In genomic region chr5:33791912-33792643, GRCm38 (mm10) we compare ENCODE assay signal across 12 mouse cellular contexts.
"Had no signal": no experiment of that assay in that cellular context is flagged by ENCODE, and none has a peak within 500 bp of the region (broad histone marks: within the 10 kb centered on the region; RNA-seq: fewer than 3 reads in every experiment).

No protein-coding gene starts in this region.

- ATAC-seq: liver, embryonic 12.5 days; midbrain, embryonic 13.5 days; midbrain, embryonic 15.5 days had no signal

- H3K36me3 ChIP-seq: liver, embryonic 12.5 days; midbrain, embryonic 13.5 days; midbrain, embryonic 15.5 days; neural tube, embryonic 12.5 days; stomach, embryonic 15.5 days had no signal

- H3K27me3 ChIP-seq: midbrain, embryonic 13.5 days; midbrain, embryonic 15.5 days; neural tube, embryonic 12.5 days; stomach, embryonic 15.5 days had no signal

- DNase-seq: right cerebral cortex, postnatal 14 days; thymus, adult 2 months; thymus, postnatal 25 days; thymus, postnatal 4 days had no signal

- H3K27ac ChIP-seq: liver, embryonic 12.5 days; liver, embryonic 14.5 days; midbrain, embryonic 13.5 days; midbrain, embryonic 15.5 days; neural tube, embryonic 12.5 days; stomach, embryonic 15.5 days; stomach, postnatal 0 days had no signal

- H3K4me2 ChIP-seq: liver, embryonic 12.5 days; midbrain, embryonic 11.5 days; midbrain, embryonic 13.5 days; midbrain, embryonic 15.5 days; neural tube, embryonic 12.5 days; stomach, embryonic 15.5 days had no signal

- H3K9ac ChIP-seq: liver, embryonic 12.5 days; liver, embryonic 14.5 days; midbrain, embryonic 13.5 days; midbrain, embryonic 15.5 days; neural tube, embryonic 12.5 days; stomach, embryonic 15.5 days had no signal

- H3K4me1 ChIP-seq: liver, embryonic 12.5 days; midbrain, embryonic 13.5 days; midbrain, embryonic 15.5 days; neural tube, embryonic 12.5 days; stomach, embryonic 15.5 days had no signal

- H3K9me3 ChIP-seq: liver, embryonic 12.5 days; midbrain, embryonic 13.5 days; midbrain, embryonic 15.5 days; neural tube, embryonic 12.5 days; stomach, embryonic 15.5 days had no signal

- H3K4me3 ChIP-seq: liver, embryonic 12.5 days; midbrain, embryonic 13.5 days; midbrain, embryonic 15.5 days; neural tube, embryonic 12.5 days; stomach, embryonic 15.5 days had no signal
